13 mouse cellular contexts compared by ENCODE assay signal in the genomic region with DNA sequence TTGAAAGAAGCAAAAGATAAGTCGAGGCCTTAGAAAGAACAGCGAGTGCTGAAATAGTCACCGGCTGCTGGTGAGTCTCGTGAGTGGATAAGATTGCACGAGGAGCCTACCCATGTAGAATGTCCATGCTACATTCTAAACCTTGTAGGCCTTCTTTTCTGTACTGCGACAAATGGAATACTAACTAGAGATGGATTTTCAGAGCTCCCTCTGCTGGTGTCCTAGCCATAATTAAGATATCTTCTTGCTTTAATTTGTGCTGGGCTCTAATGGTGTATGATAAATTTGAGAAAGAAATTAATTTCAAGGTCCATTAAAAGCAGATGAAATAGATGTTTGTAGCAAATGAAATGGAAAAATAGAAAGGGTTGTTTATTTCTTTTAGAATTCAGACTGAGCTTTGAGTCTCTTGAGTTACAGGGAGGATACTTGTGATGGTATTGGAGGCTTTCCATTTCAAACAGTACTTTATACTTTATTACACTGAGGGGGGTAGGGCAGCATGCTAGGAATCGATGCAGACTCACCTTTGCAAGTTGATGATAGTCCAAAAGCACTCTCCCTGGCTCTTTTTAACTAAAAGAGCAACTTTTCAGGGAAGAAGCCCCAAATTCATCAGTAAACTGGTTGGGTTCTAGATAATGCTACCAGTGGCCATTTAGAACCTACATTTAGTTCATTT. TPM values are rescaled to one million over a fixed set of nuclear protein-coding genes. Genes with fewer than 3 reads are reported as not detected.
DNase-seq lines count a peak whose midpoint lies in the region; ATAC-seq and TF ChIP-seq lines count a peak whose summit lies in the region.
"Had no signal": no experiment of that assay in that cellular context is flagged by ENCODE, and none has a peak within 500 bp of the region (broad histone marks: within the 10 kb centered on the region; RNA-seq: fewer than 3 reads in every experiment).

No protein-coding gene starts in this region.

- no peaks in the 10 kb centered on the region for H3K27me3 ChIP-seq in forebrain, postnatal 0 days (ENCODE audit: insufficient read depth, low read length)
- no peaks in the 10 kb centered on the region for H3K27me3 ChIP-seq in forebrain, embryonic 16.5 days (replicated peaks; ENCODE audit: control insufficient read depth, insufficient read depth, low read length)
- no peaks in the 10 kb centered on the region for H3K27me3 ChIP-seq in liver, adult 2 months (ENCODE audit: control insufficient read depth, insufficient read depth, low read length)

- H3K9me3 ChIP-seq in forebrain, postnatal 0 days (ENCODE audit: low read length): no peaks in the 10 kb centered on the region
- H3K9me3 ChIP-seq in forebrain, embryonic 16.5 days (ENCODE audit: control insufficient read depth, low read length): no peaks in the 10 kb centered on the region

- H3K27ac ChIP-seq in forebrain, postnatal 0 days (ENCODE audit: low read depth, low read length): no peak overlapping the region
- no peak overlapping the region for H3K27ac ChIP-seq in forebrain, embryonic 16.5 days (ENCODE audit: low read length)
- H3K27ac ChIP-seq in liver, adult 2 months (replicated peaks; ENCODE audit: insufficient read depth, low read depth, low read length): peak overlapping the region; percentile 67
- H3K27ac ChIP-seq: macrophage had no signal

- peaks cover 26% of the 10 kb centered on the region; the same call in 1 of the 2 replicates for H3K79me2 ChIP-seq in liver, adult 2 months (ENCODE audit: control insufficient read depth, insufficient read depth, low read length)

- TF ChIP-seq POLR2A in liver, adult 2 months (IDR thresholded peaks at IDR 0.05; ENCODE audit: extremely low read depth, insufficient read depth, low read length): no peak

- H3K9ac ChIP-seq in forebrain, postnatal 0 days: no peak overlapping the region
- H3K9ac ChIP-seq in forebrain, embryonic 16.5 days (replicated peaks; ENCODE audit: low read depth, low read length): no peak overlapping the region
- H3K9ac ChIP-seq in liver, adult 2 months (ENCODE audit: low read depth, low read length): no peak overlapping the region

- H3K4me1 ChIP-seq in forebrain, postnatal 0 days (ENCODE audit: insufficient read depth): no peaks in the 10 kb centered on the region
- no peaks in the 10 kb centered on the region for H3K4me1 ChIP-seq in forebrain, embryonic 16.5 days (replicated peaks; ENCODE audit: control insufficient read depth, insufficient read depth, low read length)
- peaks cover 25% of the 10 kb centered on the region for H3K4me1 ChIP-seq in liver, adult 2 months (ENCODE audit: control insufficient read depth, insufficient read depth, low read length)

- TF ChIP-seq CTCF in forebrain, postnatal 0 days (IDR thresholded peaks at IDR 0.05; ENCODE audit: low read depth): peak; percentile 54
- no peak for TF ChIP-seq CTCF in liver, adult 2 months (IDR thresholded peaks at IDR 0.05; ENCODE audit: low read depth, low read length)

- H3K4me3 ChIP-seq in forebrain, postnatal 0 days (ENCODE audit: low read depth, low read length): no peak overlapping the region
- H3K4me3 ChIP-seq in forebrain, embryonic 16.5 days (replicated peaks; ENCODE audit: low read length): no peak overlapping the region
- H3K4me3 ChIP-seq in liver, adult 2 months (ENCODE audit: insufficient read depth, low read depth, low read length): no peak overlapping the region
- H3K4me3 ChIP-seq: erythroblast, embryonic 14.5 days had no signal

- ATAC-seq in forebrain, postnatal 0 days: no peak
- ATAC-seq in forebrain, embryonic 16.5 days: no peak
- ATAC-seq: hindbrain, embryonic 16.5 days had no signal

- H3K36me3 ChIP-seq in forebrain, postnatal 0 days (ENCODE audit: insufficient read depth): peaks cover 6% of the 10 kb centered on the region
- peaks cover 6% of the 10 kb centered on the region for H3K36me3 ChIP-seq in forebrain, embryonic 16.5 days (ENCODE audit: control insufficient read depth, insufficient read depth)
- peaks cover 9% of the 10 kb centered on the region for H3K36me3 ChIP-seq in liver, adult 2 months (ENCODE audit: control insufficient read depth, insufficient read depth, low read length)

- no peak overlapping the region for H3K4me2 ChIP-seq in forebrain, postnatal 0 days (ENCODE audit: low read depth)
- no peak overlapping the region for H3K4me2 ChIP-seq in forebrain, embryonic 16.5 days (ENCODE audit: low read length)

- DNase-seq in forebrain, postnatal 0 days: peak; percentile 30
- DNase-seq in liver, adult 2 months (ENCODE audit: extremely low read depth, low read depth, low spot score): peak; percentile 95
- no peak for DNase-seq in liver
- peak; percentile 5 for DNase-seq in Muller cell, postnatal 12 days (ENCODE audit: inconsistent ontology term)
- peak; percentile 62 for DNase-seq in lung, postnatal 36 days
- no peak for DNase-seq in left cerebral cortex, adult 11 months (ENCODE audit: low spot score)
- no peak for DNase-seq in adrenal gland, adult 2 months

- 80% methylated on average over 7 of the region's 7 CpGs for WGBS in forebrain, postnatal 0 days
- 80% methylated on average over 7 of the region's 7 CpGs for WGBS in forebrain, embryonic 16.5 days
- WGBS in liver, adult 2 months: 42% methylated on average over 7 of the region's 7 CpGs

RNA-seq across cellular contexts. Expression of a gene that starts 11.7 kb away (rescaled TPM):
- 1.9 TPM in 1 of 2 replicates, not detected in the other for total RNA-seq in forebrain, postnatal 0 days (2014; rRNA removed)
- 3.4 and 4.2 TPM in 2 replicates for polyA plus RNA-seq in forebrain, postnatal 0 days (2015; fragmentation: Nextera tagmentation; extraction: Ambion mirVana)
- polyA plus RNA-seq in forebrain, embryonic 16.5 days (2015; fragmentation: Nextera tagmentation; extraction: Ambion mirVana): 2.2 and 3.8 TPM in 2 replicates
- 0.55 TPM in 1 of 2 replicates, not detected in the other for total RNA-seq in liver, adult 2 months (2014; rRNA removed)
- 0.45 and 0.58 TPM in 2 replicates for polyA plus RNA-seq in liver, adult 2 months (2012; rRNA removed)
- not detected for total RNA-seq in adrenal gland, adult 2 months (2021)
- polyA plus RNA-seq in adrenal gland, adult 2 months (2012; rRNA removed): 1.4 and 2.4 TPM in 2 replicates
- total RNA-seq: heart, adult 18-20 months; neutrophil, adult 5-6 weeks had no signal
- polyA plus RNA-seq: erythroblast, embryonic 14.5 days; macrophage had no signal

RNA-seq across cellular contexts. Expression of a gene that starts 12.2 kb away (rescaled TPM):
- 71.2 and 82.2 TPM in 2 replicates for total RNA-seq in forebrain, postnatal 0 days (2014; rRNA removed)
- polyA plus RNA-seq in forebrain, postnatal 0 days (2015; fragmentation: Nextera tagmentation; extraction: Ambion mirVana): 165 and 166 TPM in 2 replicates
- 134 and 136 TPM in 2 replicates for polyA plus RNA-seq in forebrain, embryonic 16.5 days (2015; fragmentation: Nextera tagmentation; extraction: Ambion mirVana)
- total RNA-seq in liver, adult 2 months (2014; rRNA removed): 28.6 and 35.1 TPM in 2 replicates
- 89.5 and 94.4 TPM in 2 replicates for polyA plus RNA-seq in liver, adult 2 months (2012; rRNA removed)
- 100 to 1,000 TPM; 116 to 119 TPM for total RNA-seq in adrenal gland, adult 2 months (2021)
- 151 and 203 TPM in 2 replicates for polyA plus RNA-seq in adrenal gland, adult 2 months (2012; rRNA removed)

Comparison
In these comparisons a context has a peak if more than half of its experiments do, and no peak if none do; other contexts are left out.
1. DNase-seq: peak in forebrain, postnatal 0 days (single experiment), liver, adult 2 months (single experiment), Muller cell, postnatal 12 days (single experiment) and lung, postnatal 36 days (single experiment); none in liver (single experiment), left cerebral cortex, adult 11 months (single experiment) and adrenal gland, adult 2 months (single experiment).